Mouse (Mus musculus): ENCODE results near the gene Nhsl1. TPM values are rescaled to one million over a fixed set of nuclear protein-coding genes. Genes with fewer than 3 reads are reported as not detected.
A peak's percentile ranks its signal among the peaks of the same experiment; 100 is the strongest.

The Nhsl1 gene
- 10 to 100 TPM; 23.7 to 27.7 TPM for total RNA-seq (2021)

DNA sequence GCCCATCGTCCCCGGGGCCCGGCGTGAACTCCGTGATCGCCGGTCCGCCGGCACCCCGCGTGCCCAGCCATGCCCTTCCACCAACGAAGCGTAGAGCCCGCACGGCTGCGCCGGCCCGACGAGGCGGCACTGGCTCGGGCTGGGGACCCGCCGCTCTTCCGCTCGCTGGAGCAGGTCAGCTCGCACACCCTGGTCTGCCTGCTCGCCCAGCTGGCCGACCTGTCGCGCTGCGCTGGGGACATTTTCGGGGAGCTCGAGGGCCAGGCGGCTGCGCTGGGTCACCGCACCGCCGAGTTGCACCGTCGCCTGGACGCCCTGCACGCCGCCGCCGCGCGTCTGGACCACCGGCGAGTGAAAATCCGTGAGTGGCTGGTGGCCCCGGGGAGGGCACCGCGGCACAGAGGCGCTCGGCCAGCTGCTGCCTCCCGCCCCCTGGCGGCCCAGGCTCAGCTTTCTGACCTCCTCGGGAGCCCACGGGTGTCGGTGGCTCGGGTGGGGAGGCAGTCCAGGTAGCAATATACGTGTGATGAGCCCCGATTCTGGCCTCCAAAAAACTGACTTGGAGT lies at the start of gene Nhsl1:
Gene Nhsl1, plus strand, starts transcription at position 70 of the 566 bp plus-strand sequence.
- intact Hi-C loops (cut with DNase I): loop anchor here (5.0 kb wide), 2 partner anchors 68 to 77 kb away; no protein-coding TSS in a partner anchor
- DNase-seq (ENCODE audit: low spot score in 2 of 2): peak; percentile 19 to 30

- intact Hi-C loops (cut with DNase I): no loop called here
- DNase-seq (ENCODE audit: low spot score in 2 of 2): no peak
These were observed 42.6 kb upstream of the Nhsl1 start for GRCm38 (mm10) chr10:18276090-18276734.

DNA sequence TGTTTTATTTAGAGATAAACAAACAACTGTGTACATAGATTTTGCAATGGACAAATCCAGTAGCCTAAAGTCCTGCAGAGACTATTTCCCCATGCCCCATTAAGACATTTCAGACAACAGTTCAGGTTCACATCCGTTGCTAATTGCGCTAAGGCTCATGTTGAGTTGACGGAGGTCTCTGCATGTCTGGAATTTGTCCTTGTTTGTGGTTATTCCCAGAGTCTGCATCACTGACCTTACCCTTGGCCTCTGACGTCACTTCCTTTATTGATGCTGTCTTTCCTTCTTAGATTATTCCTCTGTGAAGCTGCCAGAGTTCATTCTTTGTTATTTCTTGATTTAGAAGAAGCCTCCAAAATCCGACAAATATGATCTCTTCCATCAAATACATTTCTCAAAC lies 34.8 kb upstream of the Nhsl1 start:
- no peak for DNase-seq (ENCODE audit: low spot score in 2 of 2)
- intact Hi-C loops (cut with DNase I): no loop called here

GRCm38 (mm10) chr10:18289512-18289911 lies 29.3 kb upstream of the Nhsl1 start:
- intact Hi-C loops (cut with DNase I): no loop called here
- DNase-seq (ENCODE audit: low spot score in 2 of 2): no peak

GRCm38 (mm10) chr10:18305106-18305505 lies 13.7 kb upstream of the Nhsl1 start:
- no peak for DNase-seq (ENCODE audit: low spot score in 2 of 2)
- intact Hi-C loops (cut with DNase I): no loop called here

GRCm38 (mm10) chr10:18315071-18315470 lies 3.7 kb upstream of the Nhsl1 start:
- DNase-seq (ENCODE audit: low spot score in 2 of 2): no peak
- intact Hi-C loops (cut with DNase I): loop anchor here (5.0 kb wide), 2 partner anchors 72 to 73 kb away; no protein-coding TSS in a partner anchor

DNA sequence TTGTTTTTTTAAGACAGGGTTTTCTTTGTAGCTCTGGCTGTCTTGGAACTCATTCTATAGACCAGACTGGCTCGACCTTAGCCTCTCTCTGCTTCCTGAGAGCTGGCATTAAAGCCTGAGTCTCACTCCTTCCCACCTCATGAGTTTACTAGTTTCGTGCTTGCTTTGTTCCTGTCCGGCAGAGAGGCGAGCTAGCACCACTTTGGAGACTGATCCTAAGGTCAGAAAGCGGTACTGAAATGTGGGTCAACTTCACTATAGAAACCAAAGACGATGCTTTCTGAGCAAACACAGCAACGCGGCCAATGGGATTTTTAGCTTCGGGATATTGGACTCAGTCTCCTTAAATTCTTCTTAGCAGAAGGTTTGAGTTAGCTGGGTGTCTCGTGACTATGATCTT lies 1.3 kb upstream of the Nhsl1 start:
- DNase-seq (ENCODE audit: low spot score in 2 of 2): no peak
- intact Hi-C loops (cut with DNase I): loop anchor here (5.0 kb wide), 2 partner anchors 70 to 75 kb away; no protein-coding TSS in a partner anchor

- intact Hi-C loops (cut with DNase I): loop anchor here (5.0 kb wide), 2 partner anchors 69 to 76 kb away; no protein-coding TSS in a partner anchor
- peak; percentile 27 to 34 for DNase-seq (ENCODE audit: low spot score in 2 of 2)
These were observed 547 bp upstream of the Nhsl1 start for GRCm38 (mm10) chr10:18317961-18318915.

- intact Hi-C loops (cut with DNase I): loop anchor here (5.0 kb wide), 2 partner anchors 68 to 77 kb away; no protein-coding TSS in a partner anchor
- no peak for DNase-seq (ENCODE audit: low spot score in 2 of 2)
These were observed 906 bp downstream of the Nhsl1 start for GRCm38 (mm10) chr10:18319691-18320090.

DNA sequence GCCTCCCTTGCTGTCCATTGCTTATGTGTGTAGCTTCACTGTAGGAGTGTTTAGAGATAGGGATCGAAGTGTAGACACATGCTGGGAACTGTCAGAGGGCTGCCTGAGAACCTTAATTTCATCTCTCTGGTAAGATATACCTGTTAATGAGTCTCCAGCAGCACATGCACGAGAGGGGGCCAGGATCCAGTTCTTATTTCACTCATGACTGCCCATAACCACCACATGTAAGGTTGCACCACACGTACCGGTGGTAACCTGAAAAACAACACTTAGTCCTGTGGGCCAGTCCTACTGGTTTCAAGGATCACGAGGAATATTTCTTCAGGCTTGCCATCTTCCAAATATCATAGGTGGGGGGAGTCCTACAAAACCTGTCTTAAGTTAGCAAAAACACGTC lies 3.1 kb downstream of the Nhsl1 start:
- DNase-seq (ENCODE audit: low spot score in 2 of 2): no peak
- intact Hi-C loops (cut with DNase I): no loop called here

- no peak for DNase-seq (ENCODE audit: low spot score in 2 of 2)
- intact Hi-C loops (cut with DNase I): no loop called here
These were observed 4.9 kb downstream of the Nhsl1 start for GRCm38 (mm10) chr10:18323701-18324100.

DNA sequence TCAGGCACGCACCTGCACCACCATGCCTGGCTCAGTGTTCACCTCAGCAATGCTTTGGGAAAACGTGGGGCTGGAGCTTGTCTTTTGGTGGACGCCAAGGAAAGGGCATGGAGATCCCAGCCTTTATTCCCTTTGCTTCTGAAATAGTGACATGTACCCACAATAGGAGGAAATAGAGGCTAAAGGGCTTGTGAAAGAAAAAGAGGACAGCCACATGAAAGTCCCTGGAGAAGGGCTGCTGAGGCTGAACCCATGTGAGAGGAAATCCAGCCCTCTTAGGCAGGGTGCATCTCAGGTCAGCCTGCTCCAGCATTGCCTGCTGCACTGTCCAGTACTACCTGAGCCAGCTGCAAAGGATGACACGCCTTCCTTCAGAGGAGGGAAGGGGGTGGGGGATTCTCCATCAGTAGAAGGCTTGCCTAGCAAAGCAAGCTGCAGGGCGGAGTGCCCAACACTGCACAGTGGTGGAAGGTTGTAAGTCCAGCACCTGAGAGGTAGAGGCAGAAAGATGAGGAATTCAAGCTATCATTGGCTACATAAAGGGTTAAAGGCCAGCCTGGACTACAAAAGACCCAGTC lies 9.6 kb downstream of the Nhsl1 start:
- DNase-seq (ENCODE audit: low spot score in 2 of 2): no peak
- intact Hi-C loops (cut with DNase I): no loop called here

DNA sequence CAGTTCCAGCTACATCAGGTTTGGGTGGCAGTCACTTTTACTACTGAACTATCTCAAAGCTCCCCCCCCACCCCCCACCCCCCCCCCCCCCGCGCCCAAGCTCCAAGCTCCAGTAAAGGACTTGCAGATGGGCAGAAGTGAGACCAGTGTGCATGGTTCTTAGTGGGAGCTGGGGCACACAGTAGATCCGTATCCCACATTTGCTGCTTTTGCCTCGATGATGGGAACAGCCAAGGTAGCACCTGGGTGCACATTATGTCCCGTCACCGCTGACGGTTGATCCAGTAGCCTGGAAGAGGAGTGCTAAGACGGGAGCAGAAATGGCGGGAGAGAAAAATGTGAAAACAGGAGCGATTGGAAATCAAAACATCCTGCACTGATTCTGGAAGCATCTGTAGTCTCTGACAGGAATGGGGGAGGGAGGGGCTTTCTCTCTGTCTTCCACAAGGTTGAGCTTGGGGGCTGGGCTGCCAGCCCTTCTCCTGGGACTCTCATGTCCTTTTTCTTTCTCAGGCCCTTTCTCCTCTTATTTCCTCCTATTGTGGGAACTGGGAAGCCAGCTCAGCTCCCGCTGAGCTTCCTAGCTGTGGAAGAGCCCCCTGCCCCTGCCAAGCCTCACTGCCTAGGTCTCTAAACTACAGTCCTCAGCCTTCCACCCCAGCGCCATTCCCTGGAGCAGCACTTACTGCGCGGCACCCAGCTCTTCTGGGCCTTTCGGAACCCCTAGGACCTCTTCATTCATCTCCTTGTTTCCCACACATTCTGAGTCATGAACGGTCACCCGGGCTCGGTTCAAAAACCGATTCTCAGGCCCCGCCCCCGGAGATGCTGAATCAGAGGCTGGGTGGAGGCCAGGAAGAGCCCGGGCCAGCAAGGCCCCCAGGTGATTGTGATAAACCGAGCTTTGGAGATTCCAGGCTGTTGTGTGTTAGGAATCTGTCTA lies 10.6 kb downstream of the Nhsl1 start:
- intact Hi-C loops (cut with DNase I): no loop called here
- DNase-seq (ENCODE audit: low spot score in 2 of 2): peak in 1 of 2 experiments; percentile 10

GRCm38 (mm10) chr10:18330445-18330844 lies 11.7 kb downstream of the Nhsl1 start:
- DNase-seq (ENCODE audit: low spot score in 2 of 2): no peak
- intact Hi-C loops (cut with DNase I): no loop called here

GRCm38 (mm10) chr10:18333575-18333974 lies 14.8 kb downstream of the Nhsl1 start:
- no peak for DNase-seq (ENCODE audit: low spot score in 2 of 2)
- intact Hi-C loops (cut with DNase I): no loop called here

DNA sequence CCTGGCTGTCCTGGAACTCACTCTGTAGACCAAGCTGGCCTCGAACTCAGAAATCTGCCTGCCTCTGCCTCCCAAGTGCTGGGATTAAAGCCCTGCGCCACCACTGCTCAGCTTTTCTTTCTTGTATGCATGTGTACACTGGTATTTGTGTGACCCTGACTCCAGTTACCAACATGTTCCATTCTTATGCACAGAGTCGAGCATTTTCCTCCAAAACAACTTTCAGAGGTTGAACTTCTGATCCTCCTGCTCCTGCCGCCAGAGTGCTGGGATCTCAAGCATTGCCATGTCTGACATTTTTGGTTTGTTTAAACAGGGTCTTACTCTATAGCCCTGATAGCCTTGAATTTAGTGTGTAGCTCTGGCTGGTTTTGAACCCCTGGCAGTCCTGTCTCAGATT lies 15.4 kb downstream of the Nhsl1 start:
- no peak for DNase-seq (ENCODE audit: low spot score in 2 of 2)
- intact Hi-C loops (cut with DNase I): no loop called here

DNA sequence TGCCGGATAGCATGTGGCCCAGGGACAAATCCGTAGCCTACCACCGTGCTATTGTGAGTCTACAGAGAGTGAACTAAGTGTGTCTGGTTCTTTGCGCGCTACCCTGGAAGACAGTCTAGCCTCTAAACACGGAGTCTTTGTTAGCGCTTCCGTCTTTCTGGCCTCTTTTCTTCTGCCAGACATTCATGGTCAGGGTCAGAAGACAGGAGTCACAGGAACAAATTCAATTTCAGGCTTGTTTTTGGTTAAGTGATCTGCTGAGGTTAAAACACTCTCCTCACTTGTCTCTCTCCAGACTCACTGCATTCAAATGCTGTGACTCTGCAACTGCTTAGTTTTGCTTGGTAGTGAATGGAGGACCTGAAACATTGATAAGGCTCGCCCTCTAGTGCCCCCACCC lies 15.9 kb downstream of the Nhsl1 start:
- DNase-seq (ENCODE audit: low spot score in 2 of 2): no peak
- intact Hi-C loops (cut with DNase I): no loop called here

- DNase-seq (ENCODE audit: low spot score in 2 of 2): no peak
These were observed 18.9 kb downstream of the Nhsl1 start for GRCm38 (mm10) chr10:18337725-18338124.

DNA sequence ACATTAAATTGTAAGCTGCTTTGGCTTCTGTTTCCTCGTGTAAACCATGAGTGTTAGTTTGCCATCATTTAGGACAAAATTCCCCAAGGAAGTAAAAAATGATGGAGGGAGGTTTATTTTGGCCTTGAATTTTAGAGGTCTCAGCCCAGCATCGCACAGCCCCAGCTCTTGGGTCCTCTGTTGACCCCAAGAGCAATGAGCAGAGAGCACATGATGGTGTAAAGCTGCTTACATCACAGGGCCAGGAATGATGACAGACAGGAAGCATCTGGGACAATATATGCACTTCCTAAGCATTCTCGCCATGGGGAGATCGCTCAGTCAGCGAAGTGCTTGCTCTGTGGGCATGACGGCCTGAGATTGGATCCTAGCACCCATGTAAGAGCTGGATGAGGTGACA lies 20.6 kb downstream of the Nhsl1 start:
- DNase-seq (ENCODE audit: low spot score in 2 of 2): no peak
- intact Hi-C loops (cut with DNase I): no loop called here

More at GRCm38 (mm10) chr10:18337725-18338124, 18.9 kb downstream of the Nhsl1 start:
- intact Hi-C loops (cut with DNase I): no loop called here
